Mouse (Mus musculus): ENCODE results near the gene Nbl1. TPM values are rescaled to one million over a fixed set of nuclear protein-coding genes. Genes with fewer than 3 reads are reported as not detected.

The Nbl1 gene
- polyA plus RNA-seq, 1 experiment, result 5.4 TPM

- Histone ChIP-seq H3K4me3 (ENCODE audit: control insufficient read depth, low read depth, low read length) (no peak overlapping the region), H3K27me3 (ENCODE audit: control insufficient read depth, insufficient read depth, low read length) (no peaks in the 10 kb centered on the region), H3K27ac (ENCODE audit: control insufficient read depth, insufficient read depth, low read depth, low read length) (no peak overlapping the region), H3K4me1 (ENCODE audit: control insufficient read depth, insufficient read depth, low read length) (no peaks in the 10 kb centered on the region), H3K36me3 (ENCODE audit: control insufficient read depth, insufficient read depth, low read length) (no peaks in the 10 kb centered on the region)
- no peak for TF ChIP-seq CTCF (IDR thresholded peaks at IDR 0.05; ENCODE audit: control insufficient read depth, insufficient read depth, insufficient replicate concordance, low read depth, low read length)
- TF ChIP-seq POLR2A (IDR thresholded peaks at IDR 0.05; ENCODE audit: control insufficient read depth, low read depth, low read length), result no peak
Measured at GRCm38 (mm10) chr4:139032521-139032920, 60.3 kb downstream of the Nbl1 start.

Other genes with a start within 250 kb of the Nbl1 start
- 10.3 and 14.3 TPM in 2 replicates for gene Pla2g5, start 229.5 kb downstream of the Nbl1 start, polyA plus RNA-seq (2012; rRNA removed)
- gene Gm13030, start 219.0 kb downstream of the Nbl1 start, polyA plus RNA-seq (2012; rRNA removed), result not detected in 2 replicates
- 0.19 TPM in 1 of 2 replicates, not detected in the other for gene Pla2g2e, start 215.1 kb downstream of the Nbl1 start, polyA plus RNA-seq (2012; rRNA removed)
- 74.6 and 80.0 TPM in 2 replicates for gene Otud3, start 179.0 kb downstream of the Nbl1 start, polyA plus RNA-seq (2012; rRNA removed)
- 0.46 TPM in 1 of 2 replicates, not detected in the other for gene Rnf186, start 125.9 kb downstream of the Nbl1 start, polyA plus RNA-seq (2012; rRNA removed)
- 3.3 and 3.4 TPM in 2 replicates for gene Tmco4, start 120.1 kb downstream of the Nbl1 start, polyA plus RNA-seq (2012; rRNA removed)
- gene Htr6, start 17.4 kb downstream of the Nbl1 start, polyA plus RNA-seq (2012; rRNA removed), result 0.15 and 0.17 TPM in 2 replicates
- 145 and 152 TPM in 2 replicates for gene Minos1, start 38.1 kb upstream of the Nbl1 start, polyA plus RNA-seq (2012; rRNA removed)
- 286 and 311 TPM in 2 replicates for gene Capzb, start 99.9 kb upstream of the Nbl1 start, polyA plus RNA-seq (2012; rRNA removed)
- gene Pqlc2, start 217.7 kb upstream of the Nbl1 start, polyA plus RNA-seq (2012; rRNA removed), result 5.5 and 5.7 TPM in 2 replicates
- gene Akr7a5, start 217.8 kb upstream of the Nbl1 start, polyA plus RNA-seq (2012; rRNA removed), result 19.7 and 20.7 TPM in 2 replicates

Data from testis, adult 2 months (tissue).